Mouse (Mus musculus) embryonic facial prominence, embryonic 12.5 days (tissue): ENCODE data around the gene Cox7a1. TPM values are rescaled to one million over a fixed set of nuclear protein-coding genes. Genes with fewer than 3 reads are reported as not detected.

Source experiments
- ATAC-seq: fragments of 200-750 bp; cut with Nextera tagmentation; 2 replicates; pipeline ENCODE4 v1.8.0; 2017; ENCODE audit not compliant: insufficient number of reproducible peaks, insufficient read depth, low FRiP score, low TSS enrichment
- H3K27ac ChIP-seq: fragments of 300-500 bp; sonication (generic); 2 replicates; pipeline ENCODE4 v1.5.1; 2016; ENCODE audit warnings: mild to moderate bottlenecking
- H3K27me3 ChIP-seq: fragments of 300-500 bp; sonication (generic); 2 replicates; pipeline ENCODE4 v1.6.1; 2016; ENCODE audit warnings: mild to moderate bottlenecking, moderate library complexity
- H3K36me3 ChIP-seq: fragments of 300-500 bp; sonication (generic); 2 replicates; pipeline ENCODE4 v1.6.1; 2016; ENCODE audit warnings: mild to moderate bottlenecking
- H3K4me1 ChIP-seq: fragments of 300-500 bp; sonication (generic); 2 replicates; pipeline ENCODE4 v1.6.1; 2016
- H3K4me2 ChIP-seq: fragments of 300-500 bp; sonication (generic); replicated peaks from 2 replicates; pipeline ENCODE4 v1.6.1; 2016; ENCODE audit warnings: mild to moderate bottlenecking, moderate library complexity
- H3K4me3 ChIP-seq: fragments of 300-500 bp; sonication (generic); 2 replicates; pipeline ENCODE4 v1.5.1; 2016; ENCODE audit warnings: mild to moderate bottlenecking
- H3K9ac ChIP-seq: fragments of 300-500 bp; sonication (generic); 2 replicates; pipeline ENCODE4 v1.6.1; 2016; ENCODE audit warnings: mild to moderate bottlenecking, moderate library complexity
- H3K9me3 ChIP-seq: fragments of 300-500 bp; sonication (generic); 2 replicates; pipeline ENCODE4 v1.6.1; 2016; ENCODE audit warnings: mild to moderate bottlenecking, moderate library complexity
- WGBS: fragments of 180-500 bp; shearing (Covaris S2); methylation state at CpG from one replicate; pipeline ENCODE4 v1.1.7; 2016; 5-methylcytosine and 5-hydroxymethylcytosine counted together
- polyA plus RNA-seq: library from polyadenylated mRNA; unstranded; fragments of >200 nt; fragmentation: Nextera tagmentation; extraction: Ambion mirVana; gene quantifications from 2 replicates; pipeline ENCODE4 v1.2.1, GENCODE M21; 2016

Gene Cox7a1
- polyA plus RNA-seq, 1 experiment from 2014 or later = 4.2 TPM

GRCm38 (mm10) chr7:30224206-30224605 is 40.3 kb downstream of the Cox7a1 start:
- Histone ChIP-seq H3K4me2 (no peak overlapping the region), H3K4me1 (peaks cover 9% of the 10 kb centered on the region; the same call in 1 of the 2 replicates), H3K9me3 (no peaks in the 10 kb centered on the region), H3K9ac (no peak overlapping the region), H3K27ac (no peak overlapping the region), H3K27me3 (no peaks in the 10 kb centered on the region), H3K4me3 (no peak overlapping the region), H3K36me3 (peaks cover 41% of the 10 kb centered on the region)
- ATAC-seq = no peak
- 94% methylated on average over 12 of the region's 12 CpGs for WGBS

GRCm38 (mm10) chr7:30231328-30231668 is 47.4 kb downstream of the Cox7a1 start:
- Histone ChIP-seq H3K4me2 (peak overlapping the region; percentile 77), H3K9me3 (no peaks in the 10 kb centered on the region), H3K36me3 (peaks cover 50% of the 10 kb centered on the region), H3K27ac (peak overlapping the region; percentile 73), H3K4me3 (peak overlapping the region; percentile 82), H3K4me1 (peaks cover 17% of the 10 kb centered on the region), H3K27me3 (no peaks in the 10 kb centered on the region), H3K9ac (peak overlapping the region; percentile 74)
- 0 out of 2 replicates have a peak, but pooled peaks have one; percentile 11 for ATAC-seq
- WGBS = 1% methylated on average over 16 of the region's 16 CpGs

GRCm38 (mm10) chr7:30231669-30232454 is 47.9 kb downstream of the Cox7a1 start, which contains the start of the genes Polr2i and Tbcb:
Gene Polr2i (plus strand): TSS chr7:30231948.
Gene Tbcb (minus strand): TSS chr7:30232272.
- no peaks in the 10 kb centered on the region for H3K9me3 ChIP-seq
- WGBS = under 1% methylated on average over 67 of the region's 67 CpGs
- peak within 1 kb of the TSS; percentile 74 for H3K9ac ChIP-seq
- H3K27ac ChIP-seq = peak within 1 kb of the TSS; percentile 95
- peak; percentile 89 for ATAC-seq
- no peaks in the 10 kb centered on the region for H3K27me3 ChIP-seq
- peaks cover 44% of the 10 kb centered on the region for H3K36me3 ChIP-seq
- peaks cover 17% of the 10 kb centered on the region for H3K4me1 ChIP-seq
- H3K4me2 ChIP-seq = peak within 1 kb of the TSS; percentile 77
- H3K4me3 ChIP-seq = peak within 1 kb of the TSS; percentile 82

GRCm38 (mm10) chr7:30232631-30233148 is 48.7 kb downstream of the Cox7a1 start:
- H3K4me1 ChIP-seq = peaks cover 17% of the 10 kb centered on the region
- WGBS = 4% methylated on average over 24 of the region's 24 CpGs
- peak overlapping the region; percentile 74 for H3K9ac ChIP-seq
- H3K27ac ChIP-seq = peak overlapping the region; percentile 95
- H3K9me3 ChIP-seq = no peaks in the 10 kb centered on the region
- peak overlapping the region; percentile 82 for H3K4me3 ChIP-seq
- H3K27me3 ChIP-seq = no peaks in the 10 kb centered on the region
- H3K36me3 ChIP-seq = peaks cover 36% of the 10 kb centered on the region
- ATAC-seq = peak; percentile 37; the same call in 1 of the 2 replicates
- peak overlapping the region; percentile 77 for H3K4me2 ChIP-seq

GRCm38 (mm10) chr7:30233387-30233786 is 49.4 kb downstream of the Cox7a1 start:
- Histone ChIP-seq H3K27ac (0 out of 2 replicates have a peak overlapping the region, but pooled peaks have one; percentile 17), H3K4me3 (peak overlapping the region; percentile 82; the same call in 1 of the 2 replicates), H3K9ac (peak overlapping the region; percentile 25), H3K36me3 (peaks cover 29% of the 10 kb centered on the region; the same call in 1 of the 2 replicates), H3K4me2 (peak overlapping the region; percentile 77), H3K27me3 (no peaks in the 10 kb centered on the region), H3K9me3 (no peaks in the 10 kb centered on the region), H3K4me1 (peaks cover 17% of the 10 kb centered on the region)
- no peak for ATAC-seq
- 87% methylated on average over 20 of the region's 20 CpGs for WGBS

GRCm38 (mm10) chr7:30234276-30234858 is 50.4 kb downstream of the Cox7a1 start:
- ATAC-seq = no peak
- H3K9me3 ChIP-seq = no peaks in the 10 kb centered on the region
- peaks cover 17% of the 10 kb centered on the region for H3K4me1 ChIP-seq
- WGBS = 93% methylated on average over 15 of the region's 15 CpGs
- H3K9ac ChIP-seq = no peak overlapping the region
- H3K36me3 ChIP-seq = peaks cover 29% of the 10 kb centered on the region; the same call in 1 of the 2 replicates
- no peaks in the 10 kb centered on the region for H3K27me3 ChIP-seq
- no peak overlapping the region for H3K4me3 ChIP-seq
- H3K27ac ChIP-seq = no peak overlapping the region
- no peak overlapping the region for H3K4me2 ChIP-seq

- peaks cover 17% of the 10 kb centered on the region for H3K4me1 ChIP-seq
- no peak for ATAC-seq
- H3K27ac ChIP-seq = no peak overlapping the region
- no peak overlapping the region for H3K9ac ChIP-seq
- H3K36me3 ChIP-seq = peaks cover 25% of the 10 kb centered on the region; the same call in 1 of the 2 replicates
- H3K27me3 ChIP-seq = no peaks in the 10 kb centered on the region
- no peak overlapping the region for H3K4me3 ChIP-seq
- H3K9me3 ChIP-seq = no peaks in the 10 kb centered on the region
- WGBS = 92% methylated on average over 8 of the region's 8 CpGs
- no peak overlapping the region for H3K4me2 ChIP-seq
Measured at GRCm38 (mm10) chr7:30235091-30235490, 51.1 kb downstream of the Cox7a1 start.

- Histone ChIP-seq H3K4me2 (no peak within 1 kb of the TSS), H3K4me3 (no peak within 1 kb of the TSS), H3K4me1 (peaks cover 14% of the 10 kb centered on the region), H3K36me3 (peaks cover 26% of the 10 kb centered on the region; the same call in 1 of the 2 replicates), H3K9ac (no peak within 1 kb of the TSS), H3K27me3 (no peaks in the 10 kb centered on the region), H3K9me3 (no peaks in the 10 kb centered on the region), H3K27ac (no peak within 1 kb of the TSS)
- WGBS = 88% methylated on average over 4 of the region's 4 CpGs
- no peak for ATAC-seq
Measured at GRCm38 (mm10) chr7:30235625-30236024, 51.7 kb downstream of the Cox7a1 start, which contains the start of gene Ovol3. Gene Ovol3 (minus strand): TSS chr7:30235725.

Other genes starting within 250 kb of the Cox7a1 start
- 17.2 and 18.0 TPM in 2 replicates for gene Zfp74, start 230.1 kb upstream of the Cox7a1 start, polyA plus RNA-seq
- 20.4 and 23.2 TPM in 2 replicates for gene Zfp568, start 200.2 kb upstream of the Cox7a1 start, polyA plus RNA-seq
- 5.7 and 6.3 TPM in 2 replicates for gene Zfp14, start 132.8 kb upstream of the Cox7a1 start, polyA plus RNA-seq
- 5.2 and 7.7 TPM in 2 replicates for gene Zfp82, start 111.2 kb upstream of the Cox7a1 start, polyA plus RNA-seq
- 3.3 and 4.4 TPM in 2 replicates for gene Gm26920, start 93.7 kb upstream of the Cox7a1 start, polyA plus RNA-seq
- 16.3 and 19.5 TPM in 2 replicates for gene Zfp566, start 93.6 kb upstream of the Cox7a1 start, polyA plus RNA-seq
- gene Zfp260, start 89.4 kb upstream of the Cox7a1 start, polyA plus RNA-seq = 148 and 151 TPM in 2 replicates
- gene Zfp382, start 62.2 kb upstream of the Cox7a1 start, polyA plus RNA-seq = 13.1 and 16.3 TPM in 2 replicates
- gene Zfp146, start 14.4 kb upstream of the Cox7a1 start, polyA plus RNA-seq = 17.2 and 20.6 TPM in 2 replicates
- gene Capns1, start 14.7 kb downstream of the Cox7a1 start, polyA plus RNA-seq = 80.5 and 86.6 TPM in 2 replicates
- 161 and 181 TPM in 2 replicates for gene Polr2i, start 47.8 kb downstream of the Cox7a1 start, polyA plus RNA-seq
- gene Tbcb, start 48.1 kb downstream of the Cox7a1 start, polyA plus RNA-seq = 224 and 250 TPM in 2 replicates
- gene Ovol3, start 51.6 kb downstream of the Cox7a1 start, polyA plus RNA-seq = 0.38 TPM in 1 of 2 replicates, not detected in the other
- 0.33 and 0.40 TPM in 2 replicates for gene Thap8, start 96.0 kb downstream of the Cox7a1 start, polyA plus RNA-seq
- gene Wdr62, start 96.3 kb downstream of the Cox7a1 start, polyA plus RNA-seq = 8.9 and 9.9 TPM in 2 replicates
- 54.0 and 55.1 TPM in 2 replicates for gene Clip3, start 107.6 kb downstream of the Cox7a1 start, polyA plus RNA-seq
- 88.6 and 92.2 TPM in 2 replicates for gene Alkbh6, start 124.6 kb downstream of the Cox7a1 start, polyA plus RNA-seq
- gene Syne4, start 130.7 kb downstream of the Cox7a1 start, polyA plus RNA-seq = 94.9 and 101 TPM in 2 replicates
- gene E130208F15Rik, start 137.6 kb downstream of the Cox7a1 start, polyA plus RNA-seq = 0.87 and 2.9 TPM in 2 replicates
- 21.8 and 23.4 TPM in 2 replicates for gene Sdhaf1, start 139.8 kb downstream of the Cox7a1 start, polyA plus RNA-seq
- 8.3 and 8.6 TPM in 2 replicates for gene Lrfn3, start 178.6 kb downstream of the Cox7a1 start, polyA plus RNA-seq
- gene Tyrobp, start 229.6 kb downstream of the Cox7a1 start, polyA plus RNA-seq = 16.7 and 18.7 TPM in 2 replicates
- 0.70 and 0.98 TPM in 2 replicates for gene Hcst, start 235.7 kb downstream of the Cox7a1 start, polyA plus RNA-seq
- gene Nfkbid, start 237.6 kb downstream of the Cox7a1 start, polyA plus RNA-seq = 2.1 and 2.9 TPM in 2 replicates